Mouse (Mus musculus) WW6 (cell line): ENCODE data around the gene Ermap.
A peak's percentile ranks its signal among the peaks of the same experiment; 100 is the strongest.

ENCODE experiments used
- DNase-seq: peaks from one replicate; pipeline ENCODE4 v3.0.0-alpha.2; 2013; ENCODE audit warnings: low read depth, low spot score

Ermap gene

DNA sequence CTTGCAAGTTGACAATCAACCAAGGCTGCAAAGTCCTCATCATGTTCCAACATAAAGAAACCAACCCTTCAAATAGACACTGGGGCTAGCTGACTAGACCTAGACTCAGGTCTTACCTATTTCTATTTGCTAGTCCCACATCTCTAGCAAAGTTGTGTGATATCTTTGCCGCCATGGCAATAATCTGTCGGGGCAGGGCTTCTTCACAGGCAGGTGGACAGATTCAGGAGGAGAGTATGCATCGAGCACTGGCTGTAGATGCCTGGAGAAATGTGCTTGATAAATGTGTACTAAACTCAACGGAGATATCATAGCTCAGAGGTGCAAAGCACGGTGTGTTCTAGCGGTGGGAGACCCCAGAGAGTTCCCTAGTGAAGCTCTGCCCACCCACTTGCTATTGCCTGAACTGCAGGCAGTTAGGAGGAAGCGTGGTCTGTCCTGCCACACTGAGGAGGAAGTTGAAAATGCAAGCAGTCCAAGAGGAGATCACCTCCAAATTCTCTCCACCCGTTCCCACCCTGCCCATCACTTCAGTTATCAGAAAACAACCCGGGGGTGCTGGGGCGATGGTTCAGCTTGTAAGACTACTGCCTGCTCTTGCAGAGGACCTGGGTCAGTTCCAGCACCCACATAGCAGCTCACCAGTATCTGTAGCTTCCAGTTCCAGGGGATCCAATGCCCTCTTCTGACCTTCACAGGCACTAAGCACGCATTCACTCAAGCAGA lies 1.6 kb downstream of the Ermap start:
- no peak for DNase-seq

DNA sequence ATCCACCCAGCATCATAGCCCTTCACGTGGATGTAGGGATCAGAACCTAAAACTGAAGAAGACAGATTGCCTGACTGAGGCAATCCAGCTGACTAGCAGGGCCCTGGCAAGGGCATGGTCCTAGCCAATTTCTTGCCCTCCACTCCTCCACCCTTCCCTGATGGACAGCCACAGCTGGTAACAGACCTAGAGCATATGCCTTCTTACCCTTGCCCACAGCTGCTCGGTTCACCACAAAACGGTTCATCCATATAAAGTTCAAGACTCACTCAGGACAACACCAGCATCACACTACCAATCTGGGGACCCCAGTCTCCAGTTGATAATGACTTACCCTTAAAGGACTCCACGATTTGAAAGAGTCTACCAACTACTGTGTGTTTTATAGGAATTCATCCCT lies 4.0 kb downstream of the Ermap start:
- DNase-seq: no peak

DNA sequence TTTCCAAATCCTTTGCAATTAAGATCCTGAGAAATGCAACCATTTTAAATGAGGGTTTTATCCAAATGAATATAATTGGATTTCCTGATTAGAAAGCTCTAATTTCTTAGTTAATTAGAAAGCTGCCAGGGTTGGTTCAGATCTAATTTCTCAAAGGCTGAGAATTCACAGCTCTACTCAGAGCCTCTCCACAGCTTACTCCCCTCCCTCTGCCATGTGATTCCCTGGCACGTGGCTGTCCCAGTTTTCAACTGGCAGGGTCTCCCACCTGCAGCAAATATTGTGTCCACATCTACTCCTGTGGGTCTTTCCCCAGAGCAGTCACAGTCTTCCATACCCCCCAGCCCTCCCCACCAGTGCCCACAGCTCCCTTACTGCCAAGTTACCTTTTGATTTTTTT lies 6.3 kb downstream of the Ermap start:
- no peak for DNase-seq

DNA sequence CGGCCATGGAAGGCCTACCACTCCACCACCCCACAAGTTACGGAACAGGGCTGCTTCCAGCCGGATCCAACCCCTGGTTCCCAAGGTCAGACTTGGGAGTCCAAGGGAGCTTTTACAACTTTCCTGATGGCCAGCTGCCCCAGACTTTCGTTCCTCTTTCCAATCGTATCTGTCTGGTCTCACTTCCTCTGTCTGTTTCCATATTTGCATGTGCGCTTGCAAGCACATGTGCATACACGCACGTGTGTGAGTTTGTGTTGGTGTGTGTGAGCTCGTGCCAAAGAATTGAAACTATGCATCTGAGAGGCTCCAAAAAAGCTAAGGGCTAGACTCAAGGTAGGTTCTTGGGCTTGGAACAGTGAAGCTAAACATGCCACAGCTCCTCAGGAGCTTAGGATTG lies 8.4 kb downstream of the Ermap start:
- no peak for DNase-seq

DNA sequence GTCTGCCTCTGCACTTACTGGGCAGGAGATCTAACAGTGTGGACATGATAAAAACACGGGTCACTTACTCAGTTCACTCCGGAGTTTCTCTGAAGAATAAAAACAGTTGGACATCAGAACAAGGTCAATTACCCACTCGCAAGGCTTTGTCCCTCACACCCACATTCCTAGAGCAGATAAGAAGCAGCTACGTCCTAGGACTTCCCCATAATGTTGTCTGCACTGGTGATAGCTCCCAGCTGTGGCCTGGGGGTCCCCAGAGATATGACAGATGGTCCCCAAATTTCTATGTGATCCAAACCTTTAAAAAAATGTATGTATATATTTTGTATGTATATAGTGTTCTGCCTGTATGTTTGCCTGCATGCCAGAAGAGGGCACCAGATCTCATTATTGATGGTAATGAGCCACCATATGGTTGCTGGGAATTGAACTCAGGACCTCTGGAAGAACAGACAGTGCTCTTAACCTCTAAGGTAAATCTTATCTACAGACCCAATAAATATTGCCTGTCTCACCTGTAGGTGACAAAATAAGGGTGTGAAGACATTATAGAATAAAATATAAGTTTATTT lies 9.6 kb downstream of the Ermap start:
- DNase-seq: no peak

DNA sequence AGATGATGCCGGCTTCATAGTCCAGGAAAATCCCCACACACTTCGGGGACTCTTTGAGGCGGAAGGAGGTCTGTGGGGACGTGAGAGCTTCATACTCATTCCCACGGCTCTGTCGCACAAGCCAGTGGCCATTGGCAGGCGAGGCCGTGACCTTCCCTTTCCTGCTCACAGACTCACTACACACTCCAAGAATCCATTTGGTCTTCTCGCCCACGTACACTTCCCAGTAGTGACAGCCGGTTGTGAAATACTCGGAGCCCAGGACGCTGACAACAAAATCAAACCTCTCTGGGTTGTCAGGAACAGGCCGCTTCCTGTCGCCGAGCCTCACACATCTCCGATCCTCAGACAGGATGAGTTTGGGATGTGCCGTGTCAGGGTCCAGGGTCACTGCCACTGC lies 11.5 kb downstream of the Ermap start:
- DNase-seq: no peak

DNA sequence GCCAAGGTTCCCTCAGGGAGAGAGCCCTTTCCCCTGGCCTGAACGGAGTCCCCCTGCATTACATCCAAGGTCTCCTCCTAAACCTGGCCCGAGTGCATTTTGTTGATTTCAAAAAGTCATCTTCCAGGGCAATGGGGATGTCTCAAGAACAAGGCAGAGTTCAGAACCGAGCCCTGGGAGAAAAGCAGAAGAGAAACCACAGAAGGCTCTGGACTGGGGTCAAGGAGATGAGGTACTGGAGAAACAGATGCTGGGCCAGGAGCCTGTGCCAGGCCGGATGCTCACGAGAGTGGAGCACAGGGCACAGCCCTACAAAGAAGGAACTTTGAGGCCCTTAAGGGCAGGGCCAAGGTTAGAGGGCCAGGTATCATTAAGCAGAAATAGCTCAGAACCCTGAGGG lies 12.1 kb downstream of the Ermap start:
- DNase-seq: no peak

DNA sequence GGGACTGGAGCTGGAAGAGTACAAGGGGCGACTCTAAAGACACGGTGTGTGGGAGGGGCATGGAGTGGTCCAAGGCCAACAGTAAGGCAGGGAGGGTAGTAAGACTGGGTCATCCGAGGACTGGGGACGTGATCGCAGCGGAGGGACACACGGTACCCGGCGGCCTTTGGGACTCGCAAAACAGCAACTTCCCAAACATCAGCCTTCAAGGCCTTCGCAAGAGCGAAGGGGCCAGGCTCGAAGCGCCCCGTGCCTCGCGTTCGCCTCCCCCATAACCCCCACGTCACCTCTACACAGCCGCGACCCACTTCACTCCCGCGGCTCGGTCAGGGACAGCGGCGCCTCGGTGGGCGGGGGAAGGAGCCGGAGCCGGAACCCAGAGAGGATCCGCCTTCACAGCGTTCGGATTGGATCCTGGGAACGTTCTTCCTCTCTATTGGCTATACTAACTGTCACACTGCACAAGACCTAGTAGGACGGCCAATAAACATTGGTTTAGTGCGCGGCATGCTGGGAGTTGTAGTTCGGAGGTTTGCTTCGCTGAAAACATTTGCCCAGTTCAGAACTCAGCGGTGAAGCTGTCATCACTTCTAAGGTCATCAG lies 15.9 kb downstream of the Ermap start, which contains the start of gene Zfp691:
Gene Zfp691 (minus strand): TSS at position 345 of the 603 bp plus-strand sequence.
- DNase-seq: peak; percentile 81

DNA sequence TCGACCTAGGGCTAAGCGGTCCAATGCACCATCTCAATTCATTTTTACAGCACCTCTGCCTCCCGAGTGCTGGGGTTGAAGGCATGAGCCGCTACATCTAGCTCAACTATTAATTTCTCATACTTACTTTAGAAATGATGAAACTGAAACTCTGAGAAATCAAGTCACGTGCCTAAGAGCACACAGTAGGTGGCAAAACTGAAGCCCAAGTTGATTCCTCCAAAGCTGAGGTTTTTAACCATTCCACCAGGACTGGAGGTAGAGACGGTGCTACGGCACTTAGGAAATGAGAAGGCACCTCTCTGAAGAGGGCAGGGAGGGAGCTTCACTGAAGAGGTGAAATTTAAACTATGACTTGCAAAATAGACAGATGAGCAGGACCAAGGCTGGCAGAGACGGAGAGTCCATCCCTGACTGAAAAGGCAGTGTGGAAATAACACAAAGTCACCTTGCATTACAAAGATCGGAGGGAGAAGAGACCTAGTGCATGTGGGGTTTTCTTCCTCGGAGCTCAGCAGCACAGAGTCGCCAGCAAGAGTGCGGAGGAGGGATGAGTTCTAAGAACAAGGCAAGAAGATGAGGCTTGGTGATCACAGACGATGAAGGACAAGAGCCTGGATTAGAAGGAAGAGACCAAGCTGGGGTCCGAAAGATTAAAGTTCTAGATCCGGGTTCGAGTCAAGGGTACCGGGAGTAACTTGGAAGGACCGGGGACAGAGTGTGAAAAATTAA lies 16.7 kb downstream of the Ermap start:
- DNase-seq: no peak

DNA sequence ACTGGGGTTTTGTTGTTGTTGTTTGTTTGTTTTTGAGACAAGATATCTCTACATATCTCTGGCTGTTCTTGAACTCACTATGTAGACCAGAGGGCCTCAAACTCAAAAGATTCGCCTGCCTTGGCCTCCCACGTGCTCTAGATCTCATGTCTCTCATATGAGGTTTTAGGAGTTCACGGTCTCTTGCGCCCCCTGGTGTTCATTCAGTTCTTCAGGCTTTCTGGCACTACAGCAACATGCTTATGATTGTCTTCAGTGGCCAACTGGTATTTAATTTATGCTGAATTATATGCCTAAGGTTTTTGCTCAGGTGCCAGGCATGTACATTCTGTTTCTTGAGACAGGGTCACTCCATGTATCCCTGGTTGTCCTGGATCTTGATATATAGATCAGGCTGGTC lies 22.1 kb downstream of the Ermap start:
- peak; percentile 38 for DNase-seq

DNA sequence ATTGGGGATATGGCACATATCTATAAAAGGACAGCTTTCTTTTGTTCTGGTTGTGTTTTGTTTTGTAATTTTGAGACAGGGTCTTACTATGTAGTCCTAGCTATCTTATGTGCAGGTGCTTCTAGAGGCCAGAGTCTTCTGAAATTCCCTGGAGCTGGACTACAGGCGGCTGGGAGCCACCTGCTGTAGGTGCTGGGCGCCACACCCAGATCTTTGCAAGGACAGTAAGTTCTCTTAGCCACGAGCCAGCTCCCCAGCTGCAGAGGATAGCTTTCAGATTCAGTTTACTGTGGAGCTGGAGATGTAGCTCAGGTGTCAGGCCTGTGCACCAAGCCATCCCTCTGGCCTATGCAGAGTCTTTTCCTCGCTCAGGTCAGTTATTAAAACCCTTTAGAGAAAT lies 22.7 kb downstream of the Ermap start:
- no peak for DNase-seq

DNA sequence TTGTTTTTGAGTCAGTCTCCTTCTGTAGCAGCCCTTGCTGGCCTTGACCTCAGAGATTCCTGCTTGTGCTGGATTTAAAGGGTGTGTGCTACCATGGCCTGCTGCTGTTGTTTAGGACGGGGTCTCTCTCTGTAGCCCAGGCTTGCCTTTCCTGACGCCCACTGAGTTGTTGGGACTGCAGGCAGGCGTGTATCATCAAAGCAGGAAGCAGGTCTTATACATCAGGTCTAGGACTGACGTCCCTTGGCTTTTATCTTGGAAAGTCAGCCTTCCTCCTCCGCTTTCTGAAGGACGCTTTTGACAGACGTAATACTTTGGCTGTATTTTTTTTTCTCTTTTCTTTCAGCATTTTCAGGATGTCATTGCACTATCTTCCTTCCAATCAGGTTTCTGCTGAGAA lies 23.9 kb downstream of the Ermap start:
- DNase-seq: no peak

DNA sequence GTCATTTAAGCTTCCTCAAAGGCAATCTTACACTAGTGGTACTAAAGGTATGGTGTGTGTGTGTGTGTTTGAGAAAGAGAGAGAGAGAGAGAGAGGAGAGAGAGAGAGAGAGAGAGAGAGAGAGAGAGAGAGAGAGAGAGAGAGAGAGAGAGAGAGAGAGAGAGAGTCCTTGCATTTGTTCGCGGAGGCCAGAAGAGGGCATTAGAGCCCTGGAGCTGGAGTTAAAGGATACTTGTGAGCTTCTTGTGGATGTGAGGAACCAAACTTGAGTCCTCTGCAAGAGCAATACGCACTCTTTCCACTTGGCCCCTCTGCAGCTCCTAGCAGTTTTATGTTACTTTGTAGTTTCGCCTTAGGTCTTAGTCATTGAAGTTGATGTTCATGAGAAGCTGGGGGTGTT lies 26.8 kb downstream of the Ermap start:
- DNase-seq: no peak

DNA sequence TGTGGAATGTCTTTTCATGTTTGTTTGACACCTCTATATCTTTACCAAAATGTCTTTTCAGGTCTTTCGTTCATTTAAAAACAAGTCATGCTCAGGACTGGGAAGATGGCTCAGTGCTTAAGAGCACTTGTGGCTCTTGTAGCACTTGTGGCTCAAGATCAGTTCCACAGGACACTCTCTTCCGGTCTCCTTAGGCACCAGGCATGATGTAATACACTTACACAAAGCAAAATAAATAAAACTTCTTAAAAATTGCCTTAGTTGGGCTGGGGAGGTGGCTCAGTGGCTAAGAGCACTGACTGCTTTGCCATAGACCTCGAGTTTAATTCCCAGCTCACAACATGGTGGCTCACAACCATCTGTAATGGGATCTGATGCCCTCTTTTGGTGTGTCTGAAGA lies 28.5 kb downstream of the Ermap start:
- DNase-seq: no peak

DNA sequence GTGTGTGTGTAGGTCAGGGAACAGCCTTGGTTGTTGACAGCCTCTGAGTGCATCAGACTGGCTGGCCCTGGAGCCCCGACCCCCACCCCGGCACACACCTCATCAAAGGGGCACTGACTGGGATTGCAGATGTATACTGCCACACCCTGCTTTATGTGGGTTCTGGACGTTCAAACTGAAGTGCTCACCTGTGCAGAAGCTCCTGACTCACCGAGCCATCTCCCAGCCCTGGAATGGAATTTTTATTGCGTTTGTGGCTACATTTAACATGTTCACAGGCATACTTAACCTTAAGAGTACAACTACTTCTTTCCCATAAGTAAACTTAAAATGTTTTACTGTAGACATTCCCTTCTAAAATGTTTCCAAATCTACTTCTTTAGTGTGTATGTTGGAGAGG lies 31.9 kb downstream of the Ermap start:
- DNase-seq: no peak

DNA sequence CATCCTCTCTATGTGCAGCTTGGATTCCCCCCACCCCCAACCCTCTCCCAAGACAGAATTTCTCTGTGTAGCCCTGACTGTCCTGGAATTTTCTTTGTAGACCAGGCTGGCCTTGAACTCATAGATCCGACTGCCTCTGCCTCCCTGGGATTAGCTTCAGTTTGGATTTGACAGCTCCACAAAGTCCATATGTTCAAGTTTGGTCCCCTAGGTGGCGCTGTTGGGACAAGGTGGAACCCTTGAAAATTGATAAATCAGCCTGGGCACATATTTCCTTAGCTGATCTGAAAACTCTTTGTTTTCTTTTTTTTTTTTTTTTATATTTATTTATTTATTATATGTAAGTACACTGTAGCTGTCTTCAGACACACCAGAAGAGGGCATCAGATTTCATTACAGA lies 32.6 kb downstream of the Ermap start:
- no peak for DNase-seq

DNA sequence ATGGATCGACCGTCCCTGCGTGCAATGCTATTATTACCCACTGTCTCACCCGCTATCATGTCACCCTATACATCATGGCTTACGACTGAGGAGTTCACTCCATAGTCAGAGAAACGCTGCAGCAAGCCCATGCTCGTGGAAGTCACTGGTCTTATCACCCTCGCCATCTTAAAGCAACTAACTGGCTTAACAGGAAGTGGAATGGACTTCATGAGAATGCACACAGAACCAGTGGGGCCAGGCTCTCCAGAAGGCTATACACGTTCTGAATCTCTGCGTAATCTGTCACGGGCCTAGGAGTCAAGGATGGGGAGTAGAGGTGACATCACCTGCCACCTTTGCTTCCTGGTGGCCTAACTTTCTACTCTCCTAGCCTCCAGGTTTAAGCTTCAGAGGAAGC lies 41.1 kb downstream of the Ermap start:
- DNase-seq: no peak

DNA sequence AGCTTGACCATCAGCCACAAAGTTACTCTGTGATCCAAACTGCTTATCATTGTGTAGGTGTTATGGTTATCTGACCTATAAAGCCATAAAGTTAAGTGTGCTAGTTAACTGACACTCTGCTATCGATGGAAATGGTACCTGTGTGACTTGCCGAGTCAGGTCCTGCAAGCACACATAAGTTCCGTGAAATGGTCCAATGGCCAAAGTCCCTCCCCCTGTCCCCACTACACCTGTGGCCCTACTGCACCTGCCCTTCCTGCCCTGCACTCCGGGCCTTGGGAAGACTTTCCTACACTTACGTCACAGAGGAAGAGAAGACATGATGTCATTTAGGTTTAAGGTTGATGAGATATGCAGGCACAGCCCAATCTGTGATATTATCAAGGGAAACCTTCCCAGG lies 42.5 kb downstream of the Ermap start:
- no peak for DNase-seq

DNA sequence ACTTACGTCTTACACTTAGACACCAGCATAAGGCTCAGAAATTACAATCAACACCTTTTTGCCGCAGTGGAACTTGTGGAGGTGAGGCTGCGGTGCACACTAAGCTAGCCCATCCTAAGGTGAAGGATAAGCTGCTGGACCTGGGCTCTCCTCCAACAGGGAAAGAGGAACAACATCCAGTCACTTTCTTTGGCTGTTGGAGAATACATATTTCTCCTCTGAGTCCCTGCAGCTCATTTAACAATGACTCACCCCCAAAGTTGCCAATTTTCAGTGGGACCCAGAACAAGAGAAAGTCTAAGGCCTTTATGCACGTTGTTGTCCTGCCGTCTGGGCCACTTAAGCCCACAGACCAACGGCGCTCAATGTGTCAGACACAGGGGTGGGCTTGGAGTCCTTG lies 43.0 kb downstream of the Ermap start:
- no peak for DNase-seq

DNA sequence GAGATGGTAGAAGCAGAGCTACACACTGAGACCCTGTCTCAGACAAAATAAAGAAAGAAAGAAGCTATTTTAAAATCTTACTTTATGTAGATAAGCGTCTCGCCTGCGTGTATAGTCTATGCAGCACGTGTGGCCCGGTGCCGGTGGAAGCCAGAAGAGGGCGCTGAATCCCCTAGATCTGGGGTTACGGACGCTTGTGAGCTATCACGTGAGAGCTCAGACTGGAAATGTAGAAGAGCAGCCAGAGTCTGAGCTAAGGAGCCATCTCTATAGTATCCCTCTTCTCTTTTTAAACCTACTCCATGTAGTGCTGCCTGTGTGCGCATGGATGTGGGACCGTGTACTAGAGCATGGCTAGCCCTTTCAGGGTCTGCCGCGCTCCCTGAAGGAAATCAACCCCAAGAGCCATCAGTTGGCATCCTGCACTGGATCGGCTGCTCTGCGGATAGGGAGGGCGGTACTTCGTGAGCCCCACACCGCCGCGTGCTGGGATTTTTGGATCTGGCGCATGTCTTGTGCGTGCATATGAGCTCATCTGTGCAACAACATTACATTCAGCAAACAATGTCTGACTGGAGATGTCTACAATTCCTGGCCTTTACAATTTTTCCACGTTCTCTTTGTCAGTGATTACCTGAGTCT lies 47.5 kb downstream of the Ermap start:
- peak; percentile 69 for DNase-seq

DNA sequence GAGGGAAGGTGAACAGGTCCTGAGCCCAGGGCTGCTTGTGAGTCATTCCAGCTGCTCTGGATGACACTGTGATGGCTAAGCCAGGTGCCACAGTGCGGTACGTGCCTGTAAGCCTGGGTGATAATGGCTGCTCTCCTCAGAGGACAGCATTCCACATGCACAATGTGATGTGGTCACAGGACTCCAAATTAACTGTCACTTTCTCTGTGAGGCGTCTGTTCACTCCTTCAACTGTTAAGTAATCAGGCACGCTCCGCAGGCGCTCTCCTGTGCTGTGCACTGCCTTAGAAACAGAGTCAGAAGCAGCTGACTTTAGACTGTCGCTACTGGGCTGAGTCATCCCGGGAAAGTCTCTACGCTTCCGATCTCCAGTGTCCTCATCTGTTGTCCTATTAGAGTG lies 48.6 kb downstream of the Ermap start:
- no peak for DNase-seq

DNA sequence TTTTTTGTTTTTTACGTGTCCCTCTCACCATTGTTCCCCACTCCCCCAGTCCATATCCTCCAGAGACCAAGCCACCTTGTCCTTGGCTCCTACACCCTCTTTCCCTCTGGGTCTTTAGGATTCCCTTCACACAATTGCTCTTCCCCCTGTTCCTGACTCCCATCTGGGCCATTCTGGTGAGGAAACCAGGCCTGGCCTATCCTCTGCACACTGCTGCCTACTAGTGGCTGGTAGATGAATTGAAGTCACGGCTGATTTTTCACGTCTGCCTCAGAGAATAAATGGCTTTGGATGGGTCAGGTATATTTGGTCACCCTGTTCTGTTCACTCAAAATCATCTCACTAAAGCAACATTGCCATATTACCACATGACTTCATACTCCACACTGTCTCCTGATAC lies 49.7 kb downstream of the Ermap start:
- no peak for DNase-seq
